Mouse (Mus musculus): ENCODE measurements at regions not wholly inside any gene's neighbourhood (a gene's known extent, or its start where the extent isn't known, plus 50 kb on each side); places are given as distances from the start of the nearest gene placed in this dataset.

GRCm38 (mm10) chr17:80792605-80793004 lies 64.3 kb upstream of the Map4k3 start:
- no peak for DNase-seq (ENCODE audit: low spot score)

- DNase-seq (ENCODE audit: low spot score) = no peak
Measured at GRCm38 (mm10) chr17:80789706-80790105, 61.4 kb upstream of the Map4k3 start.

GRCm38 (mm10) chr17:80789000-80789399 lies 60.7 kb upstream of the Map4k3 start:
- DNase-seq (ENCODE audit: low spot score) = no peak

- no peak for DNase-seq (ENCODE audit: low spot score)
Measured at GRCm38 (mm10) chr17:80786858-80787257, 58.6 kb upstream of the Map4k3 start.

- DNase-seq (ENCODE audit: low spot score) = no peak
Measured at GRCm38 (mm10) chr17:80786061-80786851, 58.0 kb upstream of the Map4k3 start.

- no peak for DNase-seq (ENCODE audit: low spot score)
Measured at GRCm38 (mm10) chr17:80785476-80785875, 57.2 kb upstream of the Map4k3 start.

GRCm38 (mm10) chr17:80785049-80785448 lies 56.8 kb upstream of the Map4k3 start:
- DNase-seq (ENCODE audit: low spot score) = no peak

GRCm38 (mm10) chr17:80782233-80782632 lies 53.9 kb upstream of the Map4k3 start:
- DNase-seq (ENCODE audit: low spot score) = no peak

GRCm38 (mm10) chr17:80781621-80782020 lies 53.3 kb upstream of the Map4k3 start:
- no peak for DNase-seq (ENCODE audit: low spot score)

GRCm38 (mm10) chr17:80780303-80780702 lies 52.0 kb upstream of the Map4k3 start:
- DNase-seq (ENCODE audit: low spot score) = no peak

- DNase-seq (ENCODE audit: low spot score) = no peak
Measured at GRCm38 (mm10) chr17:80779782-80780181, 51.5 kb upstream of the Map4k3 start.
